Mouse (Mus musculus) right cerebral cortex, adult 18-20 months (tissue): ENCODE results near the gene Ckap2l.
A peak's percentile ranks its signal among the peaks of the same experiment; 100 is the strongest.

Experiments used
- DNase-seq: peaks from one replicate; pipeline ENCODE4 v3.0.0; 2022; ENCODE audit warnings: mixed read lengths

The Ckap2l gene

GRCm38 (mm10) chr2:129296671-129297588, at the start of gene Ckap2l:
Gene Ckap2l, minus strand, starts transcription at chr2:129297212.
- peak; percentile 98 for DNase-seq

- DNase-seq, result no peak
Measured at GRCm38 (mm10) chr2:129338138-129338621, 41.2 kb upstream of the Ckap2l start.

GRCm38 (mm10) chr2:129333471-129333870, 36.5 kb upstream of the Ckap2l start:
- DNase-seq, result no peak

GRCm38 (mm10) chr2:129330540-129330939, 33.5 kb upstream of the Ckap2l start:
- DNase-seq, result no peak

DNA sequence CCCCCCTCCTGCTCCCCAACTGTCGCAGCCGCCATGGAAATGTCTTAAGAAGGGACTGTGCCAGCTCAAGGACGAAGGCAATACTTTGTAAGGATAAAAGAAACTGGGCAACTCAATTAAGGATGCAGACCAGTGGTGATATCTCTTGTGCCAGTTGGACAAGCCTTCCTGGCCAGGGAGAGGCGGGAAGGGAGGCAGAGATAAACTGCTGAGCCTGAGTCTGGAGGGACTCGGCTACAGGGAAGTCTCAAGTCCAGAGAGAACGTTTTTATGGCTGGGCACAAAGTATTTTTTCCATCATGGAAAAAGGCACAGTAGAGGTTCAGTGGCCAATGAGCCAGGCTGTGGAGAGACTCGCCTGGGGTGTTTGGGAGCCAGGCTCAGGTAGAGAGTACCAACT, 33.0 kb upstream of the Ckap2l start:
- DNase-seq, result no peak

DNA sequence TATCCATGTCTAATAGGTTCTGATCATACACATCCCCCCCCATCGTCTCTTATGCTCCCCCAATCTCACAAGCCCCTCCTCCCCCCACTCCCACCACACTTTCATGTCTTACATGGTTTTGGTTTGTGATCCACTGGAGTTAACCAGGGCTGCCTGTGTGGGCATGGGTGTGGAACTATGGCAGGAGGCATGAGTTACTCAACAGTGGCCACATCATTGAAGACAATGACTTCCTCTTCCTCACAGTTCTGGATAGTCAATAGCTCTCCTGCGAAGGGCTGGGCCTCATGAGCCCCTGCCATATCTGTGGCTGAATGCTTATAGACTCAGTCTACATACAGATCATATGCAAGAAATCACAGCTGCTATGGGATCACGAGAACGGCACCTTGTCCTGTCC, 31.2 kb upstream of the Ckap2l start:
- DNase-seq, result no peak

- DNase-seq, result no peak
Measured at GRCm38 (mm10) chr2:129324216-129324615, 27.2 kb upstream of the Ckap2l start.

DNA sequence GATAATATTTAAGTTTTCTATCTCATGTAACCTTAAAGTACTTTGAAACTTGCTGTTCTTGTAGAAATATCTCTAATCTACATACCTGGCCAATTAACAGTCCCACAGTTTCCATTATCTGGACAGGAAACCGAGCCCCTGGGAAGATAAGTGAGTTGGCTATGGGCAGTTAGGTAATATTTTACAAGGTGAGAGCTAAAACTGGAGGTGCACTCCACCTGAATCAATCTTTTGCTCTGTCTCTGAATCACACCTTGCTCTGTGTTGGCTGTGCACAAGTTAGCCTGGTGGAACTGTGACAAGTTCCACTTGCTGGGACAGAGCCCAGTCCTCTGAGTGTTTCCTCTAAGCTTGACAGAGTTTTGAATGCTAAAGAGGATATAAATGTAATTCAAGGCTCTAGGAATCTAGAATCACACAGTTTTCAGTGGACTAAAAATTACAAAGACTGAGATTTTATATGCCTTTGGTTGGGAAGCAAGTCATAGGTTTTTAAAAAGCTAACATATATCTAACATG, 25.2 kb upstream of the Ckap2l start:
- peak; percentile 56 for DNase-seq

DNA sequence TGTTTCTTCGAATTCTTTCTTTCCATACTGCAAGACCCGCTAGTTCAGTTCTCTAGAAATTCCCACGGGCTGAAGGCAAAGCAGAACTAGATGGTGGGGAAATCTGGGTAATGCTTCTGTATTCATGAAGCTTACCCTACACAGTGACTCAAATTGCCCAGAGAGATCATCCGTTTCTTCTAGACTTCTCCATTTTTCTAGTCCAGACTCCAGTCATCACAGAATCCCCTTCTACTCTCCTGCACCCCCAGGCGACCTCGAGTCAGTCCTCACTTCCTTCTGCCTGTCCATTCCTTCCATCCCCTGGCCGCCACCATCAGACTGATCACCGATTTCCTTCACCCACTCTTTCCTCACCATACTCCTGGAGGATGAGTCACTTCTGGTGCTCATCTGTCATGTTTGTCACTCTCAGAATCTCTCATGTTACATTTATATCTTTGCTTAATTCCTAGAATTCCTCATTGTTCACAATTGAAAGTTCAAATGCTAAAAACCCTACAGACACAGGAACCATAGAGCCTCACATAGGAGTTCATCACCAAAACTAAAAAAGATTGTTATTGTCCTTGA, 23.1 kb upstream of the Ckap2l start:
- DNase-seq, result peak; percentile 43

DNA sequence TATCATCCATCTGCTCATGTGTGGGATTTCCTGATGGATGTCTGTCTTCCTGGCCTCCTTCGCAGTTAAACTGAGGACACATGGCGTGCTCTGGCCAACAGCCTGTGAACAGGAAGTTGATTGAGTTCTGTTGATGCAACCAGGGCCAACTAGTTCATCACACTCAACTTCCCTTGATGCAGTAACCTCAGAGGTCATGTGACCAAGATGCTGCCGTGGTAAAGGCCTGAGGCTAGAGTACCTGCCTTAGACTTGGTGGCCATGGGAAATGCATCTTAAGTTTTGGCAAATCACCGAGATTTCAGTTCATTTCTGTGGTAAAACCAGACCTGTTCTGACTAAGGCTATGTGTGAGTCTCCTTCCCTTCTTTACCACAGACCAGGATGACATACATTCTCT, 18.8 kb upstream of the Ckap2l start:
- DNase-seq, result no peak

GRCm38 (mm10) chr2:129314880-129315279, 17.9 kb upstream of the Ckap2l start:
- DNase-seq, result no peak

DNA sequence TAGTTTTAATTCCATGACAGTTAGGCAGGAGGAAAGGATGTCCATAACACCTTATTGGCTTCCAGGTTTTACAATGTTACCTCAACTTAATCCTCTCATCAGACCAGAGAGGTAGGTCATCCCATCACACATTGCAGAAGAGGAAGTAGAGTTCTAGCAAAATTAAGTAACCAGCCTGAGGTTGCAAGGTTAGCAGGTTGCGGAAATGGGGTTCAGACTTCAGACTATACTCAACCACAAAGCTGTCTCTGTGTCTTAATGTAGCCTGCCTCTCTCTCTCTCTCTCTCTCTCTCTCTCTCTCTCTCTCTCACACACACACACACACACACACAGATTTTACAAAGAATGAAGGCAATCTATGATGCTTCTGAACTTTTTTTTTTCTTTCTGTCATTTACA, 16.9 kb upstream of the Ckap2l start:
- DNase-seq, result no peak

GRCm38 (mm10) chr2:129309836-129310235, 12.8 kb upstream of the Ckap2l start, which contains the start of gene Il1a:
Gene Il1a, minus strand, starts transcription at chr2:129309972.
- no peak for DNase-seq

DNA sequence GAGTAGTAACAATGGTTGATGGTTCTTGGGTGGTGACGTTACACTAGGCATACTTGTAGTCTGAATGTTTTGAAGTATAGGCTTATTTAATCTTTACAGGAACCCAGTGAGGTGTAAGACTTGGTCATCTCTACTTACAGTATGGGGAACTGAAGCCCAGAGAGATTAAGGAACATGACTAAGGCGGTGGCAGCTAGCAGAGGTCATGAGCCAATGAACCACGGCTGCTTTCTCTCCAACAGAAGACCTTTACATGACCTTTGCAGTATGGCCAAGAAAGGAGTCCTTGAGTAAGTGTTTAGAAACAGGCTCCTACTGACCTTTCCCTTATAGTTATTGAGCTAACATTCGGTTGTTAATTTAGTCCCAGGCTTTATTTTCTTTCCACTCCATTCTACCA, 9.0 kb upstream of the Ckap2l start:
- no peak for DNase-seq

- no peak for DNase-seq
Measured at GRCm38 (mm10) chr2:129297589-129297982, 574 bp upstream of the Ckap2l start.

DNA sequence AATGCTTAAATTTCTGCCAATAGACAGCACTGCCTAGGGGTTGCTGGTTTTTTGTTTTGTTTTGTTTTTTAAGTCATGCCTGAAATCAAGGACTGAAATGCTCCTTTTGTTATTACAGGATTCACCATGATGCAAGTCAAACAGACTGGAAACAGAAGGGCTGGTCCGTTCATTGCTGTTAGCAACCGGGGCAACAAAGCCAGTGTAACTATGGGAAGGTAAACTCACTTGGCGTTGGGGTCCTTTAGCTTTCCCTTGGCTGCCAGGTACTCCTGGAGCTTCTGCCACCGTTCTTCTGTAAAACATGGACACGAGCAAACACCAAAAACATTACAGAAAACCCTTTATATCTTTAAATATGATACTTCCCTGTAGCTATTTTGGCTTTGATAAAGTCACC, 926 bp downstream of the Ckap2l start:
- no peak for DNase-seq

- no peak for DNase-seq
Measured at GRCm38 (mm10) chr2:129295075-129295474, 1.9 kb downstream of the Ckap2l start.

DNA sequence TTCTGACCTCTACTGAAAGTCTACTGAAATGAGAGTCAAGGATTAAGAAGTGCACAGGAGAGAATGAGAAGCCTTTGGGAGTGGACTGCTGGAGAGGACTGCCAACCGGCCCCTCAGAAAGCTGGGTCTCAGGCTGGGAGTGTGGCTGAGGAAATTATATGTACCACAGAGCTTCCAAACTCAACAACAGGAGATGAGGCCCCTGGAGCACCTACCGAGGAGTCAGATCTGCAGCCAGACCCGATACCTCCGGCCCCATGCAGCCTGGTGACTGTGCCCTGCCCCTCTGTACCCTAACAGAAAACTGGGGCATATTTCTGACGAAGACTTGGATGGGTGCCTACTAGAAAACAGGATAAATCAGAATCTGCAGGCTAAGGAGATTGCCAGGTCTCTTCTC, 23.2 kb downstream of the Ckap2l start:
- no peak for DNase-seq

- no peak for DNase-seq
Measured at GRCm38 (mm10) chr2:129270621-129271020, 26.4 kb downstream of the Ckap2l start.

DNA sequence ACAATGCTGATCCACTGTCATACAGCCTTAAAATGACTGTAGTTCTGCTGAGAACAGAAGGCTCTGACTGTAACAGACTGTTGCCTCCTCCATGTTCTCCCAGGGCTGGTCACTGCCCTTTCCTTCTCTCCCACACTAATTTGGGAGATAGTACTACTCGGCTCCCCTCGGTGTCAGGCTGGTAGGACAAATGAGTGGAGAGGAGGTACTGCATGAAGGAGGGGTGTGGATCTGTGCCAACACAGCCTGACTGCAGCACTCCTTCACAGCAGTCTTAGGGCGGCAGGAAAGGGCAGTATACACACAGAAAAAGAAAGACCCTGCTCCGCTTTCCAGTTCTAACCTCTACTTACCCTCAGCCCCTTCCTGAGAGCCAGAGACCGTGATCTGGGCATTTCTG, 27.0 kb downstream of the Ckap2l start:
- DNase-seq, result no peak

- DNase-seq, result no peak
Measured at GRCm38 (mm10) chr2:129269161-129269643, 27.8 kb downstream of the Ckap2l start.

DNA sequence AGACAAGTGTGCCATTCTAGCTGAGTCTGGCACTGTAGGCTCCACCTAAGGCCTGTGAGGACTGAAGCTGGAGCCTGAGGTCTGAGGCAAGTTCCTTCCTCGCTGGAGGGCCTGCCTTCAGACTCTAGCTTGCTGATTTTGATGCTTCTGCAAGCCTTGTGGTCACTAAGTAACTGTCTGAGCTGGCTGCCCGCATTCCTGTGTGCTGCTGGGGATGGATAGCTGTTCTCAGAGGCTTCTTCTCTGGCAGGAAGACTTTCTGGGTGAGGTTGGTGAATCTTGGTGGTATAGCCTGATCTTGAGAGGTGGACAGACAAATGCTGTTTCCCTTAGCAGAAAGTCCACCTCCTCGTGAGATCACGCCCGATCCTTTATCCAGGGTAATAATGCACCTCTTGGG, 29.3 kb downstream of the Ckap2l start:
- no peak for DNase-seq

DNA sequence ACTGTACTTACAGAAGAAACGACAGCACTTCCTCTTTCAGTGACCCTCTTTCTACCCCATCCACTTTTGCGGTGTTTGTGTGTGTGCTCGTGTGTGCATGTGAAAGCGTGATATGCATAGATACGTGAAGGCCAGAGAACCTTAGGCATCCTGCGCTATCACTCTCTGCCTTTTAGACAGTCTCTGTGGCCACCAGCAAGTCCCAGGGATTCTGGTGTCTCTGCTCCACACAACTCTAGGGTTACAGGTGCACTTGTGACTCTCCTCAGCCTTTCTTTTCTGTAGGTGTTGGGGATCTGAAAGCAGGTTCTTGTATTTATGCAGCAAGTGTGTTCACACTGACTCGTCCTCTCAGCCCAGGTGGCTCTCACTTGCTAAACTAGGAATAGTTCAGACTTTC, 31.7 kb downstream of the Ckap2l start:
- no peak for DNase-seq

GRCm38 (mm10) chr2:129263073-129263472, 33.9 kb downstream of the Ckap2l start:
- DNase-seq, result peak; percentile 61
